Mouse (Mus musculus) liver, adult 2 months (tissue): Measurements from ENCODE around the gene Prss21. TPM values are rescaled to one million over a fixed set of nuclear protein-coding genes. Genes with fewer than 3 reads are reported as not detected.

Experiments
- DNase-seq: peaks from one replicate; pipeline ENCODE4 v3.0.0-alpha.2; 2011; ENCODE audit warnings: low read depth, low spot score; ENCODE audit errors: extremely low read depth
- H3K27ac ChIP-seq: fragments of 200-500 bp; replicated peaks from 2 replicates; pipeline ENCODE4 v1.5.1; 2012; ENCODE audit warnings: low read depth, mild to moderate bottlenecking, control low read depth, inconsistent platforms, low read length; ENCODE audit not compliant: insufficient read depth
- H3K27me3 ChIP-seq: fragments of 200-500 bp; 2 replicates; pipeline ENCODE4 v1.6.1; 2012; ENCODE audit warnings: mild to moderate bottlenecking, moderate library complexity, low read length, inconsistent platforms; ENCODE audit not compliant: control insufficient read depth, insufficient read depth
- H3K36me3 ChIP-seq: fragments of 200-500 bp; 2 replicates; pipeline ENCODE4 v1.6.1; 2012; ENCODE audit warnings: low read length, inconsistent platforms; ENCODE audit not compliant: control insufficient read depth, insufficient read depth
- H3K4me1 ChIP-seq: fragments of 200-500 bp; 2 replicates; pipeline ENCODE4 v1.6.1; 2011; ENCODE audit warnings: low read length; ENCODE audit not compliant: control insufficient read depth, insufficient read depth
- H3K4me3 ChIP-seq: fragments of 200-500 bp; 2 replicates; pipeline ENCODE4 v1.5.1; 2011; ENCODE audit warnings: low read depth, mild to moderate bottlenecking, control low read depth, low read length, moderate library complexity; ENCODE audit not compliant: insufficient read depth
- H3K79me2 ChIP-seq: fragments of 200-500 bp; 2 replicates; pipeline ENCODE4 v1.6.1; 2012; ENCODE audit warnings: inconsistent platforms, mild to moderate bottlenecking, low read length, moderate library complexity; ENCODE audit not compliant: control insufficient read depth, insufficient read depth
- H3K9ac ChIP-seq: fragments of 200-500 bp; 2 replicates; pipeline ENCODE4 v1.6.1; 2012; ENCODE audit warnings: low read depth, mild to moderate bottlenecking, control low read depth, inconsistent platforms, low read length
- CTCF ChIP-seq: fragments of 200-500 bp; IDR thresholded peaks from 2 replicates; pipeline ENCODE4 v1.5.1; 2011; ENCODE audit warnings: low read depth, low read length, control low read depth
- POLR2A ChIP-seq: fragments of 200-500 bp; IDR thresholded peaks from 2 replicates; pipeline ENCODE4 v1.6.1; 2011; ENCODE audit warnings: low read length, control low read depth; ENCODE audit not compliant: insufficient read depth; ENCODE audit errors: extremely low read depth
- WGBS: fragments of 180-500 bp; shearing (Covaris S2); methylation state at CpG from one replicate; pipeline ENCODE4 v1.1.7; 2018; 5-methylcytosine and 5-hydroxymethylcytosine counted together
- polyA plus RNA-seq: library from polyadenylated mRNA; depleted of rRNA; stranded (reverse); fragments of >200 nt; gene quantifications from 2 replicates; pipeline ENCODE4 v1.2.3, GENCODE M21; 2012
- total RNA-seq: library from RNA; depleted of rRNA; stranded (reverse); fragments of >200 nt; gene quantifications from 2 replicates; pipeline ENCODE4 v1.2.3, GENCODE M21; 2014

Gene Prss21
- total and polyA plus RNA-seq, 2 experiments, result not detected

GRCm38 (mm10) chr17:23823614-23824013 is 44.2 kb upstream of the Prss21 start:
- Histone ChIP-seq H3K36me3 (peaks cover 56% of the 10 kb centered on the region), H3K27me3 (no peaks in the 10 kb centered on the region), H3K4me3 (no peak overlapping the region), H3K79me2 (peaks cover 2% of the 10 kb centered on the region; the same call in 1 of the 2 replicates), H3K9ac (no peak overlapping the region), H3K27ac (no peak overlapping the region), H3K4me1 (peaks cover 2% of the 10 kb centered on the region; the same call in 1 of the 2 replicates)
- WGBS, result 89% methylated on average over 12 of the region's 12 CpGs
- DNase-seq, result no peak
- TF ChIP-seq POLR2A, result no peak
- no peak for TF ChIP-seq CTCF

GRCm38 (mm10) chr17:23825591-23825990 is 42.3 kb upstream of the Prss21 start:
- Histone ChIP-seq H3K27ac (no peak overlapping the region), H3K4me1 (peaks cover 8% of the 10 kb centered on the region; the same call in 1 of the 2 replicates), H3K27me3 (no peaks in the 10 kb centered on the region), H3K79me2 (peaks cover 3% of the 10 kb centered on the region; the same call in 1 of the 2 replicates), H3K9ac (no peak overlapping the region), H3K36me3 (peaks cover 42% of the 10 kb centered on the region), H3K4me3 (no peak overlapping the region)
- no peak for TF ChIP-seq POLR2A
- TF ChIP-seq CTCF, result no peak
- WGBS, result 86% methylated on average over 4 of the region's 4 CpGs
- DNase-seq, result no peak

GRCm38 (mm10) chr17:23828271-23829001 is 39.4 kb upstream of the Prss21 start:
- peaks cover 8% of the 10 kb centered on the region; the same call in 1 of the 2 replicates for H3K4me1 ChIP-seq
- H3K79me2 ChIP-seq, result peaks cover 3% of the 10 kb centered on the region; the same call in 1 of the 2 replicates
- peak overlapping the region; percentile 32 for H3K27ac ChIP-seq
- H3K9ac ChIP-seq, result peak overlapping the region; percentile 67
- no peaks in the 10 kb centered on the region for H3K27me3 ChIP-seq
- peaks cover 28% of the 10 kb centered on the region for H3K36me3 ChIP-seq
- TF ChIP-seq CTCF (no peak), POLR2A (no peak)
- H3K4me3 ChIP-seq, result peak overlapping the region; percentile 71
- peak; percentile 61 for DNase-seq
- WGBS, result under 1% methylated on average over 47 of the region's 47 CpGs

GRCm38 (mm10) chr17:23829064-23829619 is 38.7 kb upstream of the Prss21 start, which contains the start of gene Elob:
Elob (minus strand) TSS chr17:23829136.
- H3K4me3 ChIP-seq, result peak within 1 kb of the TSS; percentile 71
- H3K27me3 ChIP-seq, result no peaks in the 10 kb centered on the region
- peak; percentile 69 for DNase-seq
- H3K79me2 ChIP-seq, result peaks cover 3% of the 10 kb centered on the region; the same call in 1 of the 2 replicates
- H3K4me1 ChIP-seq, result peaks cover 8% of the 10 kb centered on the region; the same call in 1 of the 2 replicates
- H3K9ac ChIP-seq, result peak within 1 kb of the TSS; percentile 67
- TF ChIP-seq POLR2A, result no peak
- TF ChIP-seq CTCF, result peak; percentile 78
- WGBS, result under 1% methylated on average over 18 of the region's 42 CpGs
- peaks cover 22% of the 10 kb centered on the region for H3K36me3 ChIP-seq
- peak within 1 kb of the TSS; percentile 73 for H3K27ac ChIP-seq

- Histone ChIP-seq H3K79me2 (peaks cover 3% of the 10 kb centered on the region; the same call in 1 of the 2 replicates), H3K27ac (no peak overlapping the region), H3K27me3 (peaks cover 3% of the 10 kb centered on the region; the same call in 1 of the 2 replicates), H3K4me1 (peaks cover 8% of the 10 kb centered on the region; the same call in 1 of the 2 replicates), H3K36me3 (peaks cover 4% of the 10 kb centered on the region), H3K4me3 (no peak overlapping the region), H3K9ac (no peak overlapping the region)
- 100% methylated on average over 1 of the region's 1 CpGs for WGBS
- TF ChIP-seq CTCF, result no peak
- TF ChIP-seq POLR2A, result no peak
- DNase-seq, result no peak
Observed at GRCm38 (mm10) chr17:23831201-23831600, 36.7 kb upstream of the Prss21 start.

GRCm38 (mm10) chr17:23836006-23836575 is 31.8 kb upstream of the Prss21 start, which contains the start of gene Prss33:
Prss33 (minus strand) TSS chr17:23836056.
- no peaks in the 10 kb centered on the region for H3K36me3 ChIP-seq
- H3K9ac ChIP-seq, result no peak within 1 kb of the TSS
- no peak within 1 kb of the TSS for H3K4me3 ChIP-seq
- H3K4me1 ChIP-seq, result no peaks in the 10 kb centered on the region
- TF ChIP-seq POLR2A (no peak), CTCF (no peak)
- H3K27me3 ChIP-seq, result peaks cover 3% of the 10 kb centered on the region; the same call in 1 of the 2 replicates
- no peak for DNase-seq
- no peaks in the 10 kb centered on the region for H3K79me2 ChIP-seq
- WGBS, result 91% methylated on average over 8 of the region's 8 CpGs
- H3K27ac ChIP-seq, result no peak within 1 kb of the TSS
